Mouse (Mus musculus) myocyte (in vitro differentiated cells): ENCODE results near the gene Fam81a.

Experiments
- CEBPB ChIP-seq: IDR thresholded peaks from 2 replicates; pipeline ENCODE4 v1.6.1; 2011; ENCODE audit warnings: mild to moderate bottlenecking, moderate library complexity; ENCODE audit not compliant: poor library complexity, insufficient read depth, severe bottlenecking
- E2F4 ChIP-seq: IDR thresholded peaks from one replicate; pipeline ENCODE4 v1.6.1; 2011; ENCODE audit warnings: mild to moderate bottlenecking, control low read depth, moderate library complexity; ENCODE audit not compliant: insufficient read depth
- MAX ChIP-seq: IDR thresholded peaks from one replicate; pipeline ENCODE4 v1.6.1; 2011; ENCODE audit warnings: low read depth, mild to moderate bottlenecking, control low read depth
- MYOD1 ChIP-seq, 3 experiments: IDR thresholded peaks; one replicate each; pipeline ENCODE4 v1.6.1; 2011; ENCODE audit warnings: control low read depth in 2 of 3, low read depth in 2 of 3, mild to moderate bottlenecking in 2 of 3, moderate library complexity in 1 of 3; ENCODE audit not compliant: insufficient read length in 2 of 3, control insufficient read depth in 1 of 3
- POLR2A ChIP-seq: IDR thresholded peaks from one replicate; pipeline ENCODE4 v1.6.1; 2011; ENCODE audit warnings: low read depth, mild to moderate bottlenecking, control low read depth, moderate library complexity; ENCODE audit not compliant: insufficient read length
- POLR2AphosphoS2 ChIP-seq: IDR thresholded peaks from one replicate; pipeline ENCODE4 v1.6.1; 2011; ENCODE audit warnings: low read depth, control low read depth; ENCODE audit not compliant: insufficient read length
- REST ChIP-seq: IDR thresholded peaks from one replicate; pipeline ENCODE4 v1.6.1; 2011; ENCODE audit warnings: mild to moderate bottlenecking, control low read depth, moderate library complexity; ENCODE audit not compliant: insufficient read depth, insufficient read length
- TCF12 ChIP-seq: IDR thresholded peaks from one replicate; pipeline ENCODE4 v1.6.1; 2011; ENCODE audit warnings: mild to moderate bottlenecking, control low read depth; ENCODE audit not compliant: poor library complexity, insufficient read depth, severe bottlenecking
- USF1 ChIP-seq: IDR thresholded peaks from one replicate; pipeline ENCODE4 v1.6.1; 2011; ENCODE audit warnings: low read depth, mild to moderate bottlenecking, control low read depth, moderate library complexity

DNA sequence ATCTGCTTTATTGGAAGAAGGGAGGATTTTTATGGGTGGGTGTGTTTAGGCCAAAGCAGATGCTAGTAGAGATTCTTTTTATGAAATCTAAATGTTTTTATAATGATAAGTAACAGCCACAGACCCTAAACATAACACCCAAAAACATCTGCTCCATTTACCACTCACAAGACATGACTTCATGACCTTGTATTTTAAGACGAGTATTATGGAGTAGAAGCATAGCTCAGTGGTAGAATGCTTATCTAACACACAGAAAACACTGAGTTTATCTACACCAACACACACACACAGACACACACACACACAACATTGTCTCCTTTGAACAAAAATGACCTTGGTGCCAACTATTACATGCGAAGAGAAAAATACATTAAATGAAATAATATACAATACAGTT, 97.5 kb downstream of the Fam81a start:
- TF ChIP-seq MAX (no peak), POLR2A (no peak), USF1 (no peak), CEBPB (no peak), REST (no peak), POLR2AphosphoS2 (no peak), E2F4 (no peak), MYOD1 (IDR thresholded peaks at IDR 0.05; ENCODE audit: control insufficient read depth in 1 of 3, insufficient read length in 2 of 3, low read depth in 2 of 3) (no peak), TCF12 (no peak)
